In the genomic region with DNA sequence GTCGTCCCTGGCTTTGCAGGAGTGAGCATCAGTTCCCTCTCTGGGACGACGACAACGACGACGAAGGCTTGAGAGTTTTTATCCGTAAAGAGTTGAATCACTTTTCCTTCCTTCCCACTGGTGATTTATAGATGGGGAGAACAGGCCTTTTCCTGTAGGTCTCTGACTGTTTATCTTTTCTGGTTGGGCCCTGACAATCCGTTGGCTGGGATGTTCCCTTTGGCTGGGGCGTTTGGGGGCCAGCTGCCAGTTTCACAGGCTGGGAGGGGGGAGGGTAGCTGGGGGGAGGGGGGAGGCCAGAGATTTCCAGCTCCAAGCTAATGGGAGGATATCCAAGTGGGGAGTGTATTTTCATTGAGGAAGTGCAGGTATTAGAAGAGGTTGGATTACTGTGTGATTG, we compare ENCODE assay signal across 11 mouse cellular contexts.
DNase-seq lines count a peak whose midpoint lies in the region; ATAC-seq and TF ChIP-seq lines count a peak whose summit lies in the region.
"Had no signal": no experiment of that assay in that cellular context is flagged by ENCODE, and none has a peak within 500 bp of the region (broad histone marks: within the 10 kb centered on the region; RNA-seq: fewer than 3 reads in every experiment).

No protein-coding gene starts in this region.

- H3K4me2 ChIP-seq in heart, embryonic 12.5 days: no peak overlapping the region
- no peak overlapping the region; the same call in 1 of the 2 replicates for H3K4me2 ChIP-seq in liver, embryonic 11.5 days
- H3K4me2 ChIP-seq in liver, postnatal 0 days (ENCODE audit: low read depth, low read length): no peak overlapping the region
- H3K4me2 ChIP-seq in kidney, postnatal 0 days (ENCODE audit: low read length): 0 out of 2 replicates have a peak overlapping the region, but pooled peaks have one; percentile 13
- H3K4me2 ChIP-seq in stomach, embryonic 14.5 days (replicated peaks; ENCODE audit: low read depth, low read length): peak overlapping the region; percentile 1; the same call in 1 of the 2 replicates
- H3K4me2 ChIP-seq: midbrain, embryonic 11.5 days had no signal

- H3K4me3 ChIP-seq in heart, embryonic 12.5 days: no peak overlapping the region
- no peak overlapping the region for H3K4me3 ChIP-seq in liver, embryonic 11.5 days (ENCODE audit: low read depth, low read length)
- no peak overlapping the region for H3K4me3 ChIP-seq in liver, postnatal 0 days (ENCODE audit: low read depth, low read length)
- H3K4me3 ChIP-seq in kidney, postnatal 0 days (replicated peaks; ENCODE audit: low read depth, low read length): no peak overlapping the region
- H3K4me3 ChIP-seq in stomach, embryonic 14.5 days (ENCODE audit: low read depth, low read length): no peak overlapping the region
- H3K4me3 ChIP-seq: forebrain, embryonic 10.5 days had no signal

- no peak for TF ChIP-seq EP300 in liver, postnatal 0 days (IDR thresholded peaks at IDR 0.05; ENCODE audit: low read depth)

- 20% methylated on average over 9 of the region's 9 CpGs for WGBS in heart, embryonic 12.5 days
- WGBS in liver, embryonic 11.5 days: 19% methylated on average over 9 of the region's 9 CpGs
- WGBS in liver, postnatal 0 days (ENCODE audit: insufficient replicate concordance): 34% methylated on average over 9 of the region's 9 CpGs
- WGBS in kidney, postnatal 0 days: 24% methylated on average over 9 of the region's 9 CpGs
- WGBS in stomach, embryonic 14.5 days: 13% methylated on average over 9 of the region's 9 CpGs

- no peak for ATAC-seq in heart, embryonic 12.5 days (ENCODE audit: insufficient number of reproducible peaks, low FRiP score)
- ATAC-seq in liver, embryonic 11.5 days (replicated peaks; ENCODE audit: low FRiP score): no peak
- ATAC-seq in liver, postnatal 0 days: no peak
- no peak for ATAC-seq in kidney, postnatal 0 days (replicated peaks; ENCODE audit: low FRiP score, low read depth)
- no peak; the same call in 1 of the 2 replicates for ATAC-seq in stomach, embryonic 14.5 days (ENCODE audit: insufficient number of reproducible peaks, insufficient read depth, low FRiP score, low read depth)

- 0 out of 2 replicates have a peak overlapping the region, but pooled peaks have one; percentile 3 for H3K27ac ChIP-seq in heart, embryonic 12.5 days (ENCODE audit: poor library complexity, severe bottlenecking)
- H3K27ac ChIP-seq in liver, embryonic 11.5 days (ENCODE audit: low read depth, low read length): peak overlapping the region; percentile 11; the same call in 1 of the 2 replicates
- H3K27ac ChIP-seq in liver, postnatal 0 days (ENCODE audit: low read depth): no peak overlapping the region
- no peak overlapping the region for H3K27ac ChIP-seq in kidney, postnatal 0 days
- peak overlapping the region; percentile 59; the same call in 1 of the 2 replicates for H3K27ac ChIP-seq in stomach, embryonic 14.5 days (ENCODE audit: low read length)
- H3K27ac ChIP-seq: forebrain, embryonic 10.5 days had no signal

- H3K27me3 ChIP-seq in heart, embryonic 12.5 days (replicated peaks): no peaks in the 10 kb centered on the region
- no peaks in the 10 kb centered on the region for H3K27me3 ChIP-seq in liver, embryonic 11.5 days (replicated peaks; ENCODE audit: control insufficient read depth, insufficient read depth, low read length)
- H3K27me3 ChIP-seq in liver, postnatal 0 days (ENCODE audit: insufficient read depth, low read length): no peaks in the 10 kb centered on the region
- H3K27me3 ChIP-seq in kidney, postnatal 0 days (ENCODE audit: insufficient read depth, low read length): no peaks in the 10 kb centered on the region
- no peaks in the 10 kb centered on the region for H3K27me3 ChIP-seq in stomach, embryonic 14.5 days (ENCODE audit: control insufficient read depth, insufficient read depth, low read length)

- H3K36me3 ChIP-seq in heart, embryonic 12.5 days: no peaks in the 10 kb centered on the region
- no peaks in the 10 kb centered on the region for H3K36me3 ChIP-seq in liver, embryonic 11.5 days (ENCODE audit: control insufficient read depth, insufficient read depth, low read length)
- no peaks in the 10 kb centered on the region for H3K36me3 ChIP-seq in liver, postnatal 0 days (replicated peaks; ENCODE audit: insufficient read depth, low read length)
- no peaks in the 10 kb centered on the region for H3K36me3 ChIP-seq in kidney, postnatal 0 days (ENCODE audit: insufficient read depth, low read length)
- H3K36me3 ChIP-seq in stomach, embryonic 14.5 days (ENCODE audit: control insufficient read depth, insufficient read depth, low read length): no peaks in the 10 kb centered on the region

- peaks cover 48% of the 10 kb centered on the region for H3K4me1 ChIP-seq in heart, embryonic 12.5 days (replicated peaks)
- peaks cover 31% of the 10 kb centered on the region for H3K4me1 ChIP-seq in liver, embryonic 11.5 days (replicated peaks; ENCODE audit: control insufficient read depth, insufficient read depth, low read length)
- peaks cover 15% of the 10 kb centered on the region for H3K4me1 ChIP-seq in liver, postnatal 0 days (ENCODE audit: insufficient read depth)
- peaks cover 49% of the 10 kb centered on the region for H3K4me1 ChIP-seq in kidney, postnatal 0 days (replicated peaks; ENCODE audit: insufficient read depth, low read length)
- peaks cover 60% of the 10 kb centered on the region for H3K4me1 ChIP-seq in stomach, embryonic 14.5 days (ENCODE audit: control insufficient read depth, insufficient read depth, low read length)

- TF ChIP-seq CTCF in liver, postnatal 0 days (IDR thresholded peaks at IDR 0.05; ENCODE audit: low read depth): no peak
- no peak for TF ChIP-seq CTCF in kidney, postnatal 0 days (IDR thresholded peaks at IDR 0.05; ENCODE audit: low read depth)

- H3K9me3 ChIP-seq in heart, embryonic 12.5 days (replicated peaks): no peaks in the 10 kb centered on the region
- no peaks in the 10 kb centered on the region for H3K9me3 ChIP-seq in liver, embryonic 11.5 days (ENCODE audit: control insufficient read depth, low read length)
- H3K9me3 ChIP-seq in liver, postnatal 0 days (ENCODE audit: low read length): no peaks in the 10 kb centered on the region
- no peaks in the 10 kb centered on the region for H3K9me3 ChIP-seq in kidney, postnatal 0 days (replicated peaks; ENCODE audit: low read length)
- H3K9me3 ChIP-seq in stomach, embryonic 14.5 days (ENCODE audit: control insufficient read depth, low read depth, low read length): no peaks in the 10 kb centered on the region
- H3K9me3 ChIP-seq: forebrain, embryonic 10.5 days had no signal

- no peak overlapping the region for H3K9ac ChIP-seq in heart, embryonic 12.5 days
- H3K9ac ChIP-seq in liver, embryonic 11.5 days (ENCODE audit: low read depth, low read length): no peak overlapping the region
- H3K9ac ChIP-seq in liver, postnatal 0 days (replicated peaks): no peak overlapping the region
- H3K9ac ChIP-seq in kidney, postnatal 0 days (ENCODE audit: low read depth, low read length): no peak overlapping the region
- no peak overlapping the region for H3K9ac ChIP-seq in stomach, embryonic 14.5 days (replicated peaks; ENCODE audit: low read depth, low read length)

- DNase-seq in heart, adult 8-10 months (ENCODE audit: low spot score): no peak
- no peak for DNase-seq in liver, embryonic 11.5 days (ENCODE audit: low spot score)
- DNase-seq in liver, postnatal 0 days: no peak
- DNase-seq in kidney, postnatal 0 days (ENCODE audit: low spot score): peak; percentile 78
- no peak for DNase-seq in ovary, postnatal 10 days (ENCODE audit: low spot score)
- no peak for DNase-seq in spleen, postnatal 10 days (ENCODE audit: low spot score in 2 of 2)
- DNase-seq: gastrocnemius, postnatal 10 days had no signal

Comparison
In these comparisons a context has a peak if more than half of its experiments do, and no peak if none do; other contexts are left out.
1. H3K27ac ChIP-seq: peak in heart, embryonic 12.5 days (single experiment), liver, embryonic 11.5 days (single experiment) and stomach, embryonic 14.5 days (single experiment); none in liver, postnatal 0 days (single experiment) and kidney, postnatal 0 days (single experiment).
2. H3K4me2 ChIP-seq: peak in kidney, postnatal 0 days (single experiment) and stomach, embryonic 14.5 days (single experiment); none in heart, embryonic 12.5 days (single experiment), liver, embryonic 11.5 days (single experiment) and liver, postnatal 0 days (single experiment).